Comparison of ENCODE assay signal across 8 mouse cellular contexts in the genomic region with DNA sequence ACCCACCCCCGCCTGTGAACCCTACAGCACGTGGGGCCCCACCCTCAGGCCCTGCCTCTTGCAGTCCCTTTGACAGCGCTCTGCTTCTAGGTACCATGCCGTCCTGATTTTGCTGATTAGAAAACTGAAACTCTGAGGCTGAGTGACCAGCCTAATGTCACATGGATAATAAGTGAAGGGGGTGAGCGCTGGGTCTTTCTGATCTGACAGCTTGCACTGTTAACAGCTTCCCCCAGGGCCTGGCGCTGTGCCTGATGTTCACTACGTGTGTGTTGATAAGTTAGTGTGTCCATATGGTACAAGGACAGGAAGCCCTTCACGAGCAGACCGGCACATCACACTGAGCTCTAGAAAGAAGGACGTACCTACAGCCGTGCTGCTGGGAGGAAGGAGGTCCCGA.
DNase-seq lines count a peak whose midpoint lies in the region; ATAC-seq and TF ChIP-seq lines count a peak whose summit lies in the region.

No protein-coding gene starts in this region.

- peaks cover 27% of the 10 kb centered on the region for H3K4me1 ChIP-seq in kidney, embryonic 15.5 days
- H3K4me1 ChIP-seq in stomach, embryonic 15.5 days, result peaks cover 10% of the 10 kb centered on the region; the same call in 1 of the 2 replicates
- no peaks in the 10 kb centered on the region for H3K4me1 ChIP-seq in stomach, postnatal 0 days (replicated peaks; ENCODE audit: control insufficient read depth, insufficient read depth)
- H3K4me1 ChIP-seq in embryonic facial prominence, embryonic 14.5 days (ENCODE audit: control insufficient read depth, insufficient read depth, low read length), result peaks cover 8% of the 10 kb centered on the region
- peaks cover 33% of the 10 kb centered on the region; the same call in 1 of the 2 replicates for H3K4me1 ChIP-seq in neural tube, embryonic 13.5 days (replicated peaks)

- TF ChIP-seq CTCF in stomach, postnatal 0 days (IDR thresholded peaks at IDR 0.05; ENCODE audit: low read depth), result no peak

- DNase-seq in kidney, postnatal 36 days, result no peak
- DNase-seq in stomach, postnatal 0 days (ENCODE audit: low spot score), result no peak
- peak; percentile 38 for DNase-seq in embryonic facial prominence, embryonic 14.5 days (ENCODE audit: low spot score)
- no peak for DNase-seq in urinary bladder, postnatal 36 days (ENCODE audit: low spot score in 2 of 2)
- DNase-seq in layer of hippocampus, postnatal 36 days, result no peak

- no peak overlapping the region for H3K9ac ChIP-seq in kidney, embryonic 15.5 days
- H3K9ac ChIP-seq in stomach, embryonic 15.5 days, result no peak overlapping the region
- H3K9ac ChIP-seq in stomach, postnatal 0 days (ENCODE audit: low read length), result no peak overlapping the region
- H3K9ac ChIP-seq in embryonic facial prominence, embryonic 14.5 days (ENCODE audit: low read depth, low read length), result no peak overlapping the region
- H3K9ac ChIP-seq in neural tube, embryonic 13.5 days, result no peak overlapping the region

- peak overlapping the region; percentile 29 for H3K4me2 ChIP-seq in kidney, embryonic 15.5 days
- H3K4me2 ChIP-seq in stomach, embryonic 15.5 days, result no peak overlapping the region
- no peak overlapping the region for H3K4me2 ChIP-seq in stomach, postnatal 0 days (replicated peaks; ENCODE audit: low read depth)
- no peak overlapping the region for H3K4me2 ChIP-seq in embryonic facial prominence, embryonic 14.5 days (ENCODE audit: low read depth, low read length)
- H3K4me2 ChIP-seq in neural tube, embryonic 13.5 days, result no peak overlapping the region

- no peaks in the 10 kb centered on the region for H3K27me3 ChIP-seq in kidney, embryonic 15.5 days
- H3K27me3 ChIP-seq in stomach, embryonic 15.5 days (replicated peaks), result no peaks in the 10 kb centered on the region
- no peaks in the 10 kb centered on the region for H3K27me3 ChIP-seq in stomach, postnatal 0 days (ENCODE audit: control insufficient read depth, insufficient read depth, low read length)
- no peaks in the 10 kb centered on the region for H3K27me3 ChIP-seq in embryonic facial prominence, embryonic 14.5 days (replicated peaks; ENCODE audit: control insufficient read depth, insufficient read depth, low read length)
- no peaks in the 10 kb centered on the region for H3K27me3 ChIP-seq in neural tube, embryonic 13.5 days

- WGBS in kidney, embryonic 15.5 days, result 45% methylated on average over 12 of the region's 12 CpGs
- WGBS in stomach, embryonic 15.5 days, result 31% methylated on average over 12 of the region's 12 CpGs
- WGBS in stomach, postnatal 0 days, result 40% methylated on average over 12 of the region's 12 CpGs
- WGBS in embryonic facial prominence, embryonic 14.5 days, result 47% methylated on average over 12 of the region's 12 CpGs
- 45% methylated on average over 12 of the region's 12 CpGs for WGBS in neural tube, embryonic 13.5 days

- no peak for TF ChIP-seq EP300 in stomach, postnatal 0 days (optimal IDR thresholded peaks at IDR 0.05)

- no peak overlapping the region for H3K27ac ChIP-seq in kidney, embryonic 15.5 days
- no peak overlapping the region for H3K27ac ChIP-seq in stomach, embryonic 15.5 days
- H3K27ac ChIP-seq in stomach, postnatal 0 days (replicated peaks), result no peak overlapping the region
- H3K27ac ChIP-seq in embryonic facial prominence, embryonic 14.5 days (replicated peaks; ENCODE audit: low read depth, low read length), result no peak overlapping the region
- H3K27ac ChIP-seq in neural tube, embryonic 13.5 days (replicated peaks), result no peak overlapping the region

- H3K36me3 ChIP-seq in kidney, embryonic 15.5 days, result no peaks in the 10 kb centered on the region
- H3K36me3 ChIP-seq in stomach, embryonic 15.5 days, result no peaks in the 10 kb centered on the region
- H3K36me3 ChIP-seq in stomach, postnatal 0 days (ENCODE audit: control insufficient read depth, insufficient read depth, low read length), result no peaks in the 10 kb centered on the region
- H3K36me3 ChIP-seq in embryonic facial prominence, embryonic 14.5 days (ENCODE audit: control insufficient read depth, insufficient read depth, low read length), result no peaks in the 10 kb centered on the region
- no peaks in the 10 kb centered on the region for H3K36me3 ChIP-seq in neural tube, embryonic 13.5 days

- ATAC-seq in kidney, embryonic 15.5 days (replicated peaks; ENCODE audit: low FRiP score), result 0 out of 2 replicates have a peak, but pooled peaks have one; percentile 43
- ATAC-seq in stomach, embryonic 15.5 days (ENCODE audit: insufficient read depth, low FRiP score, low read depth), result peak; percentile 76; the same call in 1 of the 2 replicates
- ATAC-seq in stomach, postnatal 0 days (ENCODE audit: low FRiP score, low TSS enrichment), result no peak
- ATAC-seq in embryonic facial prominence, embryonic 14.5 days (ENCODE audit: low read depth), result peak; percentile 8; the same call in 1 of the 2 replicates
- ATAC-seq in neural tube, embryonic 13.5 days (ENCODE audit: low read depth), result peak; percentile 52

- H3K4me3 ChIP-seq in kidney, embryonic 15.5 days (replicated peaks), result no peak overlapping the region
- no peak overlapping the region for H3K4me3 ChIP-seq in stomach, embryonic 15.5 days (replicated peaks)
- no peak overlapping the region for H3K4me3 ChIP-seq in stomach, postnatal 0 days (ENCODE audit: low read depth, low read length)
- H3K4me3 ChIP-seq in embryonic facial prominence, embryonic 14.5 days (ENCODE audit: low read depth, low read length), result no peak overlapping the region
- H3K4me3 ChIP-seq in neural tube, embryonic 13.5 days, result no peak overlapping the region

- H3K9me3 ChIP-seq in kidney, embryonic 15.5 days (replicated peaks), result no peaks in the 10 kb centered on the region
- no peaks in the 10 kb centered on the region for H3K9me3 ChIP-seq in stomach, embryonic 15.5 days
- H3K9me3 ChIP-seq in stomach, postnatal 0 days (ENCODE audit: control insufficient read depth, low read length), result no peaks in the 10 kb centered on the region
- no peaks in the 10 kb centered on the region for H3K9me3 ChIP-seq in embryonic facial prominence, embryonic 14.5 days (ENCODE audit: control insufficient read depth, low read length)
- no peaks in the 10 kb centered on the region for H3K9me3 ChIP-seq in neural tube, embryonic 13.5 days
